Mouse (Mus musculus): Measurements from ENCODE around the gene Galc. TPM values are rescaled to one million over a fixed set of nuclear protein-coding genes. Genes with fewer than 3 reads are reported as not detected.
"Not testable (repeated sequence)": the region's sequence is repeated elsewhere in the genome, so short reads cannot be mapped to it uniquely, and the experiment has no call there.

Gene Galc
- polyA plus RNA-seq, 1 experiment from 2014 or later = 6.8 TPM

GRCm38 (mm10) chr12:98244161-98244560 lies 15.1 kb downstream of the Galc start:
- Histone ChIP-seq H3K9me3 (replicated peaks; ENCODE audit: control insufficient read depth, low read length) (no peaks in the 10 kb centered on the region), H3K27me3 (ENCODE audit: control insufficient read depth, insufficient read depth, low read length) (no peaks in the 10 kb centered on the region), H3K4me3 (ENCODE audit: low read depth, low read length) (no peak overlapping the region), H3K9ac (ENCODE audit: low read depth, low read length) (no peak overlapping the region), H3K4me2 (no peak overlapping the region), H3K4me1 (ENCODE audit: control insufficient read depth, insufficient read depth, low read length) (no peaks in the 10 kb centered on the region), H3K36me3 (ENCODE audit: control insufficient read depth, insufficient read depth, low read length) (no peaks in the 10 kb centered on the region), H3K27ac (ENCODE audit: low read depth, low read length) (no peak overlapping the region)
- no peak for ATAC-seq (replicated peaks; ENCODE audit: insufficient number of reproducible peaks, low FRiP score, low TSS enrichment)
- WGBS (ENCODE audit: insufficient replicate concordance) = 77% methylated on average over 4 of the region's 4 CpGs

- not testable (repeated sequence) for H3K27me3 ChIP-seq (ENCODE audit: control insufficient read depth, insufficient read depth, low read length); H3K4me2 ChIP-seq; H3K9me3 ChIP-seq (replicated peaks; ENCODE audit: control insufficient read depth, low read length); H3K4me1 ChIP-seq (ENCODE audit: control insufficient read depth, insufficient read depth, low read length); H3K36me3 ChIP-seq (ENCODE audit: control insufficient read depth, insufficient read depth, low read length); H3K4me3 ChIP-seq (ENCODE audit: low read depth, low read length); H3K9ac ChIP-seq (ENCODE audit: low read depth, low read length); ATAC-seq (replicated peaks; ENCODE audit: insufficient number of reproducible peaks, low FRiP score, low TSS enrichment); H3K27ac ChIP-seq (ENCODE audit: low read depth, low read length)
- WGBS (ENCODE audit: insufficient replicate concordance) = 80% methylated on average over 6 of the region's 6 CpGs
Observed at GRCm38 (mm10) chr12:98238478-98238877, 20.8 kb downstream of the Galc start.

GRCm38 (mm10) chr12:98227037-98227436 lies 32.2 kb downstream of the Galc start:
- ATAC-seq (replicated peaks; ENCODE audit: insufficient number of reproducible peaks, low FRiP score, low TSS enrichment) = no peak
- H3K4me2 ChIP-seq = no peak overlapping the region
- no peak overlapping the region for H3K9ac ChIP-seq (ENCODE audit: low read depth, low read length)
- H3K9me3 ChIP-seq (replicated peaks; ENCODE audit: control insufficient read depth, low read length) = no peaks in the 10 kb centered on the region
- WGBS (ENCODE audit: insufficient replicate concordance) = 94% methylated on average over 2 of the region's 2 CpGs
- no peak overlapping the region for H3K27ac ChIP-seq (ENCODE audit: low read depth, low read length)
- H3K27me3 ChIP-seq (ENCODE audit: control insufficient read depth, insufficient read depth, low read length) = no peaks in the 10 kb centered on the region
- H3K4me1 ChIP-seq (ENCODE audit: control insufficient read depth, insufficient read depth, low read length) = no peaks in the 10 kb centered on the region
- H3K36me3 ChIP-seq (ENCODE audit: control insufficient read depth, insufficient read depth, low read length) = no peaks in the 10 kb centered on the region
- H3K4me3 ChIP-seq (ENCODE audit: low read depth, low read length) = no peak overlapping the region

GRCm38 (mm10) chr12:98223286-98223685 lies 36.0 kb downstream of the Galc start:
- Histone ChIP-seq H3K36me3 (ENCODE audit: control insufficient read depth, insufficient read depth, low read length) (no peaks in the 10 kb centered on the region), H3K4me2 (no peak overlapping the region), H3K9ac (ENCODE audit: low read depth, low read length) (no peak overlapping the region), H3K4me3 (ENCODE audit: low read depth, low read length) (no peak overlapping the region), H3K4me1 (ENCODE audit: control insufficient read depth, insufficient read depth, low read length) (no peaks in the 10 kb centered on the region), H3K27me3 (ENCODE audit: control insufficient read depth, insufficient read depth, low read length) (no peaks in the 10 kb centered on the region), H3K27ac (ENCODE audit: low read depth, low read length) (no peak overlapping the region), H3K9me3 (replicated peaks; ENCODE audit: control insufficient read depth, low read length) (no peaks in the 10 kb centered on the region)
- WGBS (ENCODE audit: insufficient replicate concordance) = 80% methylated on average over 5 of the region's 5 CpGs
- no peak for ATAC-seq (replicated peaks; ENCODE audit: insufficient number of reproducible peaks, low FRiP score, low TSS enrichment)

GRCm38 (mm10) chr12:98216432-98216831 lies 42.8 kb downstream of the Galc start:
- no peaks in the 10 kb centered on the region for H3K27me3 ChIP-seq (ENCODE audit: control insufficient read depth, insufficient read depth, low read length)
- ATAC-seq (replicated peaks; ENCODE audit: insufficient number of reproducible peaks, low FRiP score, low TSS enrichment) = no peak
- peaks cover 13% of the 10 kb centered on the region for H3K4me1 ChIP-seq (ENCODE audit: control insufficient read depth, insufficient read depth, low read length)
- H3K36me3 ChIP-seq (ENCODE audit: control insufficient read depth, insufficient read depth, low read length) = no peaks in the 10 kb centered on the region
- H3K27ac ChIP-seq (ENCODE audit: low read depth, low read length) = no peak overlapping the region
- WGBS (ENCODE audit: insufficient replicate concordance) = 71% methylated on average over 11 of the region's 11 CpGs
- no peak overlapping the region for H3K4me2 ChIP-seq
- H3K9ac ChIP-seq (ENCODE audit: low read depth, low read length) = no peak overlapping the region
- H3K9me3 ChIP-seq (replicated peaks; ENCODE audit: control insufficient read depth, low read length) = no peaks in the 10 kb centered on the region
- H3K4me3 ChIP-seq (ENCODE audit: low read depth, low read length) = no peak overlapping the region

GRCm38 (mm10) chr12:98215512-98215911 lies 43.7 kb downstream of the Galc start:
- Histone ChIP-seq H3K27me3 (ENCODE audit: control insufficient read depth, insufficient read depth, low read length) (no peaks in the 10 kb centered on the region), H3K9me3 (replicated peaks; ENCODE audit: control insufficient read depth, low read length) (no peaks in the 10 kb centered on the region), H3K36me3 (ENCODE audit: control insufficient read depth, insufficient read depth, low read length) (no peaks in the 10 kb centered on the region), H3K9ac (ENCODE audit: low read depth, low read length) (no peak overlapping the region), H3K27ac (ENCODE audit: low read depth, low read length) (0 out of 2 replicates have a peak overlapping the region, but pooled peaks have one; percentile 50), H3K4me2 (peak overlapping the region; percentile 10; the same call in 1 of the 2 replicates), H3K4me1 (ENCODE audit: control insufficient read depth, insufficient read depth, low read length) (peaks cover 13% of the 10 kb centered on the region), H3K4me3 (ENCODE audit: low read depth, low read length) (no peak overlapping the region)
- peak; percentile 67; the same call in 1 of the 2 replicates for ATAC-seq (replicated peaks; ENCODE audit: insufficient number of reproducible peaks, low FRiP score, low TSS enrichment)
- 7% methylated on average over 6 of the region's 6 CpGs for WGBS (ENCODE audit: insufficient replicate concordance)

- H3K9me3 ChIP-seq (replicated peaks; ENCODE audit: control insufficient read depth, low read length) = no peaks in the 10 kb centered on the region
- H3K9ac ChIP-seq (ENCODE audit: low read depth, low read length) = no peak overlapping the region
- peaks cover 13% of the 10 kb centered on the region for H3K4me1 ChIP-seq (ENCODE audit: control insufficient read depth, insufficient read depth, low read length)
- no peaks in the 10 kb centered on the region for H3K27me3 ChIP-seq (ENCODE audit: control insufficient read depth, insufficient read depth, low read length)
- 53% methylated on average over 14 of the region's 14 CpGs for WGBS (ENCODE audit: insufficient replicate concordance)
- H3K27ac ChIP-seq (ENCODE audit: low read depth, low read length) = no peak overlapping the region
- no peak overlapping the region for H3K4me3 ChIP-seq (ENCODE audit: low read depth, low read length)
- H3K36me3 ChIP-seq (ENCODE audit: control insufficient read depth, insufficient read depth, low read length) = no peaks in the 10 kb centered on the region
- H3K4me2 ChIP-seq = no peak overlapping the region
- ATAC-seq (replicated peaks; ENCODE audit: insufficient number of reproducible peaks, low FRiP score, low TSS enrichment) = no peak
Observed at GRCm38 (mm10) chr12:98214191-98214590, 45.1 kb downstream of the Galc start.

GRCm38 (mm10) chr12:98213791-98214190 lies 45.5 kb downstream of the Galc start:
- H3K4me2 ChIP-seq = no peak overlapping the region
- 86% methylated on average over 7 of the region's 7 CpGs for WGBS (ENCODE audit: insufficient replicate concordance)
- no peak overlapping the region for H3K4me3 ChIP-seq (ENCODE audit: low read depth, low read length)
- no peak for ATAC-seq (replicated peaks; ENCODE audit: insufficient number of reproducible peaks, low FRiP score, low TSS enrichment)
- H3K4me1 ChIP-seq (ENCODE audit: control insufficient read depth, insufficient read depth, low read length) = peaks cover 13% of the 10 kb centered on the region
- no peaks in the 10 kb centered on the region for H3K27me3 ChIP-seq (ENCODE audit: control insufficient read depth, insufficient read depth, low read length)
- H3K36me3 ChIP-seq (ENCODE audit: control insufficient read depth, insufficient read depth, low read length) = no peaks in the 10 kb centered on the region
- H3K9ac ChIP-seq (ENCODE audit: low read depth, low read length) = no peak overlapping the region
- no peaks in the 10 kb centered on the region for H3K9me3 ChIP-seq (replicated peaks; ENCODE audit: control insufficient read depth, low read length)
- H3K27ac ChIP-seq (ENCODE audit: low read depth, low read length) = no peak overlapping the region

- Histone ChIP-seq H3K4me3 (ENCODE audit: low read depth, low read length) (no peak overlapping the region), H3K9me3 (replicated peaks; ENCODE audit: control insufficient read depth, low read length) (no peaks in the 10 kb centered on the region), H3K36me3 (ENCODE audit: control insufficient read depth, insufficient read depth, low read length) (no peaks in the 10 kb centered on the region), H3K9ac (ENCODE audit: low read depth, low read length) (no peak overlapping the region), H3K4me2 (no peak overlapping the region), H3K27ac (ENCODE audit: low read depth, low read length) (no peak overlapping the region), H3K27me3 (ENCODE audit: control insufficient read depth, insufficient read depth, low read length) (no peaks in the 10 kb centered on the region), H3K4me1 (ENCODE audit: control insufficient read depth, insufficient read depth, low read length) (peaks cover 13% of the 10 kb centered on the region)
- ATAC-seq (replicated peaks; ENCODE audit: insufficient number of reproducible peaks, low FRiP score, low TSS enrichment) = no peak
- WGBS (ENCODE audit: insufficient replicate concordance) = 91% methylated on average over 7 of the region's 7 CpGs
Observed at GRCm38 (mm10) chr12:98213332-98213731, 45.9 kb downstream of the Galc start.
